Mouse (Mus musculus) heart, adult 2 months (tissue): Measurements from ENCODE around the gene Bbs4. TPM values are rescaled to one million over a fixed set of nuclear protein-coding genes. Genes with fewer than 3 reads are reported as not detected.
"Not testable (repeated sequence)": the region's sequence is repeated elsewhere in the genome, so short reads cannot be mapped to it uniquely, and the experiment has no call there.

Source experiments
- DNase-seq, 2 experiments: peaks; one replicate each; pipeline ENCODE4 v3.0.0; 2021
- H3K27ac ChIP-seq: fragments of 200-600 bp; 2 replicates; pipeline ENCODE4 v1.8.1; 2022
- H3K27me3 ChIP-seq: fragments of 200-500 bp; 2 replicates; pipeline ENCODE4 v1.6.1; 2012; ENCODE audit warnings: mild to moderate bottlenecking, low read length, inconsistent platforms, mixed read lengths; ENCODE audit not compliant: control insufficient read depth, insufficient read depth
- H3K36me3 ChIP-seq: fragments of 200-500 bp; 2 replicates; pipeline ENCODE4 v1.6.1; 2012; ENCODE audit warnings: low read length, inconsistent platforms; ENCODE audit not compliant: control insufficient read depth, insufficient read depth
- H3K4me1 ChIP-seq: fragments of 200-500 bp; 2 replicates; pipeline ENCODE4 v1.6.1; 2011; ENCODE audit warnings: low read length; ENCODE audit not compliant: control insufficient read depth, insufficient read depth
- H3K4me3 ChIP-seq: fragments of 200-600 bp; 2 replicates; pipeline ENCODE4 v1.8.1; 2022
- H3K79me2 ChIP-seq: fragments of 200-500 bp; replicated peaks from 2 replicates; pipeline ENCODE4 v1.6.1; 2012; ENCODE audit warnings: mild to moderate bottlenecking, inconsistent platforms, low read length, moderate library complexity, mixed read lengths; ENCODE audit not compliant: control insufficient read depth, insufficient read depth
- H3K9ac ChIP-seq: fragments of 200-500 bp; 2 replicates; pipeline ENCODE4 v1.6.1; 2012; ENCODE audit warnings: low read depth, mild to moderate bottlenecking, control low read depth, inconsistent platforms, low read length, mixed read lengths
- CTCF ChIP-seq: fragments of 200-600 bp; IDR thresholded peaks from 2 replicates; pipeline ENCODE4 v1.8.1; 2022; ENCODE audit warnings: antibody characterized with exemption, mild to moderate bottlenecking, moderate library complexity
- EP300 ChIP-seq: fragments of 200-500 bp; IDR thresholded peaks from 2 replicates; pipeline ENCODE4 v1.6.1; 2011; ENCODE audit warnings: low read depth, low read length, control low read depth; ENCODE audit not compliant: insufficient read depth
- POLR2A ChIP-seq: fragments of 200-500 bp; IDR thresholded peaks from 2 replicates; pipeline ENCODE4 v1.6.1; 2011; ENCODE audit warnings: mild to moderate bottlenecking, low read depth, low read length, control low read depth; ENCODE audit not compliant: insufficient read depth
- WGBS: fragments of 180-500 bp; shearing (Covaris S2); methylation state at CpG from one replicate; pipeline ENCODE4 v1.1.7; 2018; 5-methylcytosine and 5-hydroxymethylcytosine counted together
- intact Hi-C: fragments of 180-260 bp; cut with DNase I; formaldehyde crosslinking; loops from one replicate; pipeline ENCODE4 v1.15.1; 2025
- polyA plus RNA-seq: library from polyadenylated mRNA; depleted of rRNA; stranded (reverse); fragments of >200 nt; gene quantifications from 2 replicates; pipeline ENCODE4 v1.2.3, GENCODE M21; 2012
- total RNA-seq, 2 experiments: library from RNA; stranded (reverse); gene quantifications; 2 replicates each; pipeline ENCODE4 v1.2.3; 2021

Bbs4 gene
- total and polyA plus RNA-seq, 3 experiments, result 1.7 to 2.5 (median 2.3) TPM

DNA sequence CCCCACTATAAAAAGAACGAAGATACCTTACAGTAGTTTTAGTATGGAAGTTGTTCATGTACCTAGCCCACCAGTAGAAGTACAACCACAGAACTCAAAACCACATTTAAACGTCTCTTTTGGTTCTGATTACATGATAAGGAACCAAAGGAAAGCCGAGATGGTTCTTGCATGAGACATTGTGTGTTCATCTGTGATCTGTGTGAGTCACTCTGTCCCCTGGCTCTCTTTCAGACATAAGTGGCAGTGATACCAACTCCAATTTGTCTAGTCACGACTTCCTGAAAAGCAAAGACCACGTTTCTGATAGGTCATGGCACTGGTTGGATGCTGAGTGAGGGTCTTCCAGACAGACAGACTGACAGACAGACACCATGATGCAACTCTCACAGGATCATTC, 15.9 kb upstream of the Bbs4 start:
- H3K36me3 ChIP-seq, result no peaks in the 10 kb centered on the region
- intact Hi-C loops, result no loop called here
- H3K79me2 ChIP-seq, result no peaks in the 10 kb centered on the region

DNA sequence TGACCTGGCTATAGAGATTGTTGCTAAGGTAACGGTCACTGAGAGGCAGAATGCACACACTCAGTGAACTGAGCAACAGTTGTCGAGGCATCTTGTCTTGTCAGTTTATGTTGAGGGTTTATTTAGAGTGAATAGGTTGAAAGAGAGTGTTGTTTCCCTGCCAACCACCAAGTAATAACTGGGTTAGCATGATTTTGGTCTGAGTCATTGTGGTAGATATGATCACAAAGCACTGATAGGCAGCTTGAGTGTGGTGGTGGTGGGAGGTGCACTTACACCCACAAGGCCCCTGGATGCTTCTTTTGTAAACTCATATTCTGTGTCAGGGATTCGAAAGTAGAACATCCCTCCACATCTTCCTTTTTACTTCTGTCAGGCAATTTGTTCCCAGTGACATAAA, 7.2 kb upstream of the Bbs4 start:
- H3K4me1 ChIP-seq, H3K9ac ChIP-seq, intact Hi-C loops, H3K36me3 ChIP-seq, H3K79me2 ChIP-seq, H3K4me3 ChIP-seq, DNase-seq, H3K27ac ChIP-seq, H3K27me3 ChIP-seq: not testable (repeated sequence)
- 45% methylated on average over 2 of the region's 3 CpGs for WGBS

More for the DNA sequence above, 15.9 kb upstream of the Bbs4 start:
- no peak overlapping the region for H3K27ac ChIP-seq
- H3K9ac ChIP-seq, result no peak overlapping the region
- no peaks in the 10 kb centered on the region for H3K27me3 ChIP-seq
- TF ChIP-seq EP300 (no peak), POLR2A (no peak), CTCF (no peak)
- no peak for DNase-seq
- no peaks in the 10 kb centered on the region for H3K4me1 ChIP-seq
- WGBS, result 55% methylated on average over 5 of the region's 5 CpGs
- H3K4me3 ChIP-seq, result no peak overlapping the region

DNA sequence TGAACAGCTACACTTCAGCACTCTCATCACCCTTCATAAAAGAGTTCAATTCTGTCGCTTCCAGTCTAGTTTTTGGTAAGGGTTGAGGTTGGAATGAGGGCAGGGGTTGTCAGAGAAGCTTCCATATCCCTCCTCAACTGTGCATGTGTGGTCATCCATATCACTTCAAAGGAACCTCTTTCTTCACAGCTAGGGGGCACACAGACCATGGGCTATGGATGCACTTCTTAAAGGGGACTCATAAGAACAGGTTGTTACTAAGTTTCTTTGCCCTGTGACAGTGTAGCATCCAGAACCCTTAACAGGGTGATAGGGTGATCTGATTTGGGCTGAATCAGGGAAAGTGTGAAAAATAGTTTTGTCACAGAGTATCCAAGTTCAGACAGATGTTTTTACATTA, 4.7 kb upstream of the Bbs4 start:
- H3K27ac ChIP-seq, H3K79me2 ChIP-seq, DNase-seq, H3K27me3 ChIP-seq, H3K36me3 ChIP-seq, intact Hi-C loops, H3K4me1 ChIP-seq, H3K4me3 ChIP-seq, H3K9ac ChIP-seq: not testable (repeated sequence)
- peak; percentile 33 for TF ChIP-seq CTCF
- 45% methylated on average over 1 of the region's 1 CpGs for WGBS

DNA sequence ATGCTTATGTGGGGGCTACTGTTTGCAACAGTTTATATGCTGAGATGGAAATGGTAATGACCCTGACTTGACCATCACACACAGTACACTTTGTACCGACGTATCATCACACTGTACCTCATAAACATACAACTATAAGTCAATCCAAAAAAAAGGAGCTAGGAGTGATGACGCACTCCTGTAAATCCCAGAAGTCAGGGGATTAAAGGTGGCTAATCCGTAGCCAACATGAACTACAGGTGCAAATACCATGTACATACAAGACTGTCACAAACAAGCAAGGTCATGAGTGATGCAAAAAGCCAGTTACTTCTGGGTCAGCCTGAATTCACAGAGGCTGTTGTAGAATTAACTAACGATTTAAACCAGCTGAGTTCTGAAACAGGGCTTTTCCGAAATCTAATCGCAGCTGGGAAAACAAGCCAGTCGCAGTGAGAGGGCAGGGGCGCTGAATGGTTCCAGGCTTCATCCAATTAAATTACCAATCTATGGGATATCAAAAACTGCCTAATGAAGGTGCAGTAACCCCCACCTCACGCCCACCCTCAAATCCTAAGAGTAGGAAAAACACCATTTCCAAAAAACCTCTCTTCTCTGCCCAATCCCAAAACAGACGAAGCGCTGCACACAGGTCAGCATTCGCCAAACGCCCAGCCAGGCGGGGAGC, 589 bp downstream of the Bbs4 start:
- WGBS, result 15% methylated on average over 15 of the region's 15 CpGs
- TF ChIP-seq CTCF (no peak), POLR2A (no peak), EP300 (no peak)
- peak overlapping the region; percentile 78 for H3K27ac ChIP-seq

DNA sequence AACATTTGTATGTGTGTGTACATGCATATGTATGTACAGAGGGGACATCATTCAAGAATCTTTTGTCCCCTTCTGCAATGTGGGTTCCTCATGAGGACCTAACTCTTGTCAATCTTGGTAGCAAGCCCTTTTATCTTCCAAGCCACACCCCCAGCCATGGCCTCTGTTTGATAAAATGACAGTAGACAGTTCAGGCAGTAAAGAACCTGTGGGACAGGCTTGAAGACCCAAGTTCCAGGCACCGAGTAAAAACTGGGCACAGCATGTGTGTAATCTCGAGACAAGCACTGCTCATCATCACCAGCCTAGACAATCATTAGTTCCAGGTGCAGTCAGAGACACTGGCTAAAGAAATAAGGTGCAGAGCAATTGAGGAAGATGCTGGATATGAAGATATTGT, 7.1 kb downstream of the Bbs4 start:
- intact Hi-C loops, result no loop called here
- no peaks in the 10 kb centered on the region for H3K79me2 ChIP-seq
- no peaks in the 10 kb centered on the region for H3K27me3 ChIP-seq
- TF ChIP-seq EP300, result no peak
- no peaks in the 10 kb centered on the region for H3K4me1 ChIP-seq
- DNase-seq, result no peak
- H3K36me3 ChIP-seq, result no peaks in the 10 kb centered on the region
- no peak overlapping the region for H3K27ac ChIP-seq
- no peak overlapping the region for H3K4me3 ChIP-seq
- H3K9ac ChIP-seq, result no peak overlapping the region
- WGBS, result 61% methylated on average over 2 of the region's 2 CpGs

More for the DNA sequence above, 589 bp downstream of the Bbs4 start:
- Histone ChIP-seq H3K79me2 (no peaks in the 10 kb centered on the region), H3K9ac (peak overlapping the region; percentile 70), H3K4me1 (no peaks in the 10 kb centered on the region; the same call in 1 of the 2 replicates), H3K36me3 (no peaks in the 10 kb centered on the region), H3K27me3 (no peaks in the 10 kb centered on the region), H3K4me3 (peak overlapping the region; percentile 70)
- intact Hi-C loops, result loop anchor here (1.0 kb wide), 2 partner anchors 61 to 134 kb away; partner anchors contain the start of genes Adpgk and Arih1
- DNase-seq, result peak in 1 of 2 experiments; percentile 18

DNA sequence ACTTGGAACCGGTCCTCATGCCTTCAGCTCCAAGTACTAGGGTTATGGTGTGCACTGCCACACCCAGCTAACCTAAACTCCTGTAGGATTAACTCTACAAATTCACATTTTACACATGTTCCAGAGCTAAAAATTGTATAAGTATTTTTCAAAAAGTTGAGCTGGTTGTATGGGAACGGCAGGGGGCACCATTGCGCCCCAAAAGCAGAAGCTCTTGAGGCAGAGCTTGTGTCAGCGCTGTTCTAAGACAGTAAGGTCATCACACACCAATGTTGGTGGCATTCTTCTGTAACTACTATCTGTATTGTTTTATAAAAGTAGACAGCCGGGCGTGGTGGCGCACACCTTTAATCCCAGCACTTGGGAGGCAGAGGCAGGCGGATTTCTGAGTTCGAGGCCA, 13.3 kb downstream of the Bbs4 start:
- Histone ChIP-seq H3K9ac (no peak overlapping the region), H3K4me1 (no peaks in the 10 kb centered on the region), H3K79me2 (no peaks in the 10 kb centered on the region), H3K27ac (no peak overlapping the region), H3K36me3 (no peaks in the 10 kb centered on the region; the same call in 1 of the 2 replicates), H3K4me3 (no peak overlapping the region), H3K27me3 (no peaks in the 10 kb centered on the region)
- intact Hi-C loops, result loop anchor here (5.0 kb wide), 1 partner anchor 242 kb away; no protein-coding TSS in a partner anchor
- peak in 1 of 2 experiments; percentile 6 for DNase-seq
- 80% methylated on average over 9 of the region's 9 CpGs for WGBS
- TF ChIP-seq EP300 (no peak), POLR2A (no peak), CTCF (peak; percentile 65)
